Mouse (Mus musculus) MEL (cell line): ENCODE measurements around the gene Pik3ca.

ENCODE experiments used
- CHD2 ChIP-seq: IDR thresholded peaks from 2 replicates; pipeline ENCODE4 v1.6.1; 2011; ENCODE audit warnings: low read length, improper control_type of control experiment
- CTCF ChIP-seq, 3 experiments: IDR thresholded peaks in 2 of 3; conservative IDR thresholded peaks in 1 of 3; 2 replicates each; pipeline ENCODE4 v1.5.1; 2011 to 2012; ENCODE audit warnings: low read length in 3 of 3, low read depth in 2 of 3, mild to moderate bottlenecking in 2 of 3, improper control_type of control experiment in 1 of 3, inconsistent platforms in 1 of 3, mixed read lengths in 1 of 3, moderate library complexity in 1 of 3; ENCODE audit not compliant: control insufficient read depth in 1 of 3, insufficient read depth in 1 of 3, poor library complexity in 1 of 3, severe bottlenecking in 1 of 3
- EP300 ChIP-seq, 2 experiments: IDR thresholded peaks; 2 replicates each; pipeline ENCODE4 v1.6.1; 2011; ENCODE audit warnings: improper control_type of control experiment in 2 of 2, low read length in 2 of 2, low read depth in 1 of 2, mild to moderate bottlenecking in 1 of 2
- HCFC1 ChIP-seq: IDR thresholded peaks from 2 replicates; pipeline ENCODE4 v1.6.1; 2012; ENCODE audit warnings: low read depth, mild to moderate bottlenecking, inconsistent platforms, low read length, improper control_type of control experiment, moderate library complexity
- NRF1 ChIP-seq: IDR thresholded peaks from 2 replicates; pipeline ENCODE4 v1.6.1; 2014; ENCODE audit warnings: low read depth, mild to moderate bottlenecking, inconsistent platforms, low read length, improper control_type of control experiment, moderate library complexity; ENCODE audit not compliant: poor library complexity, insufficient read depth, severe bottlenecking
- POLR2A ChIP-seq, 2 experiments: IDR thresholded peaks; 2 replicates each; pipeline ENCODE4 v1.6.1; 2011 to 2012; ENCODE audit warnings: low read length in 2 of 2, mild to moderate bottlenecking in 2 of 2, control low read depth in 1 of 2, improper control_type of control experiment in 1 of 2, low read depth in 1 of 2, moderate library complexity in 1 of 2; ENCODE audit not compliant: control insufficient read depth in 1 of 2, insufficient read depth in 1 of 2, poor library complexity in 1 of 2
- TAL1 ChIP-seq: IDR thresholded peaks from 2 replicates; pipeline ENCODE4 v1.6.1; 2012; ENCODE audit warnings: mild to moderate bottlenecking, inconsistent platforms, low read length, moderate library complexity, mixed read lengths
- TCF12 ChIP-seq: IDR thresholded peaks from 2 replicates; pipeline ENCODE4 v1.6.1; 2014; ENCODE audit warnings: low read depth, mild to moderate bottlenecking, inconsistent platforms, low read length, improper control_type of control experiment, moderate library complexity
- UBTF ChIP-seq: IDR thresholded peaks from 2 replicates; pipeline ENCODE4 v1.6.1; 2012; ENCODE audit warnings: low read depth, mild to moderate bottlenecking, inconsistent platforms, low read length, improper control_type of control experiment, moderate library complexity, borderline replicate concordance; ENCODE audit not compliant: insufficient read depth
- ZC3H11A ChIP-seq: IDR thresholded peaks from 2 replicates; pipeline ENCODE4 v1.6.1; 2012; ENCODE audit warnings: low read depth, mild to moderate bottlenecking, inconsistent platforms, low read length, improper control_type of control experiment

DNA sequence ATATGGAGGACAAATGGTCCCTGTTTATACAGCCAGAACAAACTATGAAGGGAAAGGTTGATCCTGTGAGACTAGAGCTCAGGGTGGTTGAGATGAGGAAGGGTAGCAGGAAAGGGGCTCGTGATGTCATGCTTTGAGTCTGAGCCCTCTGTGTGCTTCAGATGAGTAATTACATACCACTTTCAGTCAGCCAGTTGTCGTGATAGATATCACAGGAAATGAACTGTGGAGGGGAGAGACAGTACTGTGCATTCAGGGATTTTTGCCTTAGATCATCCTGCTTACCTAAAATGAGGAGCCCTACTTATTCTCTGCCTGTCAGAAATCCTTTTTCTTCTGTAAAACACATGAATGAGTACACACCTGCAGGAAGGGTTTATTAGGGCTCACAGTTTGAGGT is 22.4 kb downstream of the Pik3ca start:
- TF ChIP-seq EP300 (IDR thresholded peaks at IDR 0.05; ENCODE audit: low read depth in 1 of 2, low read length in 2 of 2), result no peak
- TF ChIP-seq POLR2A (IDR thresholded peaks at IDR 0.05; ENCODE audit: control insufficient read depth in 1 of 2, insufficient read depth in 1 of 2, low read depth in 1 of 2, low read length in 2 of 2, poor library complexity in 1 of 2), result no peak
- no peak for TF ChIP-seq TCF12
- no peak for TF ChIP-seq CHD2
- no peak for TF ChIP-seq HCFC1
- no peak for TF ChIP-seq NRF1
- TF ChIP-seq TAL1, result no peak
- no peak for TF ChIP-seq CTCF (IDR thresholded peaks at IDR 0.05 in 2 of 3, conservative IDR thresholded peaks at IDR 0.05 in 1 of 3; ENCODE audit: control insufficient read depth in 1 of 3, insufficient read depth in 1 of 3, low read depth in 2 of 3, low read length in 3 of 3, poor library complexity in 1 of 3, severe bottlenecking in 1 of 3)
- TF ChIP-seq ZC3H11A, result no peak
- TF ChIP-seq UBTF, result no peak
